Mouse (Mus musculus) CD4-positive naive resting alpha-beta T cell, adult 76 days (primary cell): ENCODE measurements around the gene Vkorc1l1. TPM values are rescaled to one million over a fixed set of nuclear protein-coding genes. Genes with fewer than 3 reads are reported as not detected.

Source experiments
- total RNA-seq: library from RNA; stranded (reverse); gene quantifications from one replicate; pipeline ENCODE4 v1.2.4, GENCODE M21; 2023

The Vkorc1l1 gene
- total RNA-seq: 8.9 TPM

DNA sequence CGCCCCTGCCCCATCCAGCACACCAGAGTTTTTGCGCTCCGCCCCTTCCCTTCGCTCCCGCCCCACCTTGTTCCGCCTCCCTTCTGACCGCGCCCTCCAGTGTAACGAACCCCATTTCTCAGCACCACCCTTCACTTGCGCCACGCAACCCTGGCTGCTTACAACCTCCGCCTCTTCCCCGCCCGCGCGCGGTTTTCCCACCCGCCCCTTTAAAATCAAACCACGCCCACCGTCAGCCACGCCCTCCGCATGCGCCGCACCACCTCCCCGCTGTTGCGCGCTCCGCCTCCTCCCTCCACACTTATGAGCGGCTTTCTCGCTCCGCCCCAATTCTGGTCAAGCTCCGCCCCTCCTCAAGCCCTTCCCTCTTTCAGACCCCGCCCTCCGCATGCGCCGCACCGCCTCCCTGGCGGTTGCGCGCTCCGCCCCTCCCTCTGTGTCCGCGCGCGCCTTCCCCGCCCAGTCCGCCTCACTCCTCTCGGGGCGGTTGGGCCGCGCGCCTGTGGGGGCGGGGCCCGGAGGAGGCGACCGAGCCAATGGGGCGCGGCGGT is at the start of gene Vkorc1l1:
TSS of gene Vkorc1l1 (plus strand) at position 476 of the 551 bp plus-strand sequence.

DNA sequence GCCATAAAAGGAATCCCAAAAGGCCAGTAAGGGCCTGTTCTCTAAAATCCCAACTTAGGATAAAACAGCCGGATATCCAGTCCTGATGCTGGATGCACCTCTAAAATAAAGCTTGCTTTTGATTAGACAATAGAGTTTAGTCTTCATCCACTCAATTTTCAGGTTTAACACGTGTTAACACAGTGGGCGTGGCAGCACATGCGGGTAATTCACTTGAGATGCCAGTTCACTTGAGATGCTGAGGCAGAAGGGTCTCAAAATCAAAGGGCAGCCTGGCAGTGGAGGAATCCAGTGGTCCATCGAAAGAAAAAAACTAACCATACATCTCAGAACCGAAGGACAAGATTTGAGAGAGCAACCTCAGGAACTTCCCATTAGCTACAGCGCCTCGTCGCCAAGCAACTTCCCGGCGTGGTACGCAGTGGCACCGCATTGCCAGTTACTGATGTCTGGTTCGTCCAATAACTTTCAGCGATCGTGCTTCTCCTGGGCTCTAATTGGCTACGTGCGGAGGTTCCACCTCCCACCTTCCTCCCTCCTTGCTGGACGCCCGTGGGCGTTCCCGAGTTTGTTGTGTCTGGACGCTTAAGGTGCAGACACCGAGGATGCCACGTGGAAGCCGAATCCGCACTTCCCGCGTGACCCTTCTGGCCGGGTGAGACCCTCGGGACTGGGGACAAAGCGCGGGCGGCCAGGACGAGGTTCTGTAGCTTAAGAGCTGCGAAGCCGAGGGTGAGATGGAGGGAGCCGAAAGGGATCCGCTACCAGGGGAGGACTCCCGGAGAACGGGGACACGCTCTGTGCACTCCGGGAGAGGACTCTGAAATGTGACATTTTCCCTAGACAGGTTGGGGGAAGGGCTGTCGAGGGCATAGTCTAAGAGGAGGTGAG is 46.3 kb upstream of the Vkorc1l1 start, which contains the start of gene Zbed5:
TSS of gene Zbed5 (plus strand) at position 526 of the 891 bp plus-strand sequence.

DNA sequence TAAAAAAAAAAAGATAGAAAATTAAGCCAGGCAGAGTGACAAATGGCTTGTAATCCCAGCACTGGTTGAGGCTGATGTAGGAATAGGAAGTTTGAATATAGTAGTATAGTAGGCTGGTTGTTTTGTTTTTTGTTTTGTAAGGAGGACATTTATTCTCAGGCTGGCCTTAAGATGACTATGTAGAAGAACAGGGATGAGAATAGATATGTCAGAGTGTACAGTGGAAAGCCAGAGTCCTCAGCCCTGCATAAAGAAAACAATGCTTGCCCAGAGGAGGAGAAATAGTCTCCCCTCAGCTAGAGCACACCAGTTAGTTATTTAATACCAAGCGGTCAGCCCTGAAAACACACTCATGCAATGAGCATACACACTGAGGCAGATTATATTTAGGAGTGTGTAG is 43.3 kb upstream of the Vkorc1l1 start, which contains the start of gene Phkg1:
TSS of gene Phkg1 (minus strand) at position 101 of the 400 bp plus-strand sequence.

DNA sequence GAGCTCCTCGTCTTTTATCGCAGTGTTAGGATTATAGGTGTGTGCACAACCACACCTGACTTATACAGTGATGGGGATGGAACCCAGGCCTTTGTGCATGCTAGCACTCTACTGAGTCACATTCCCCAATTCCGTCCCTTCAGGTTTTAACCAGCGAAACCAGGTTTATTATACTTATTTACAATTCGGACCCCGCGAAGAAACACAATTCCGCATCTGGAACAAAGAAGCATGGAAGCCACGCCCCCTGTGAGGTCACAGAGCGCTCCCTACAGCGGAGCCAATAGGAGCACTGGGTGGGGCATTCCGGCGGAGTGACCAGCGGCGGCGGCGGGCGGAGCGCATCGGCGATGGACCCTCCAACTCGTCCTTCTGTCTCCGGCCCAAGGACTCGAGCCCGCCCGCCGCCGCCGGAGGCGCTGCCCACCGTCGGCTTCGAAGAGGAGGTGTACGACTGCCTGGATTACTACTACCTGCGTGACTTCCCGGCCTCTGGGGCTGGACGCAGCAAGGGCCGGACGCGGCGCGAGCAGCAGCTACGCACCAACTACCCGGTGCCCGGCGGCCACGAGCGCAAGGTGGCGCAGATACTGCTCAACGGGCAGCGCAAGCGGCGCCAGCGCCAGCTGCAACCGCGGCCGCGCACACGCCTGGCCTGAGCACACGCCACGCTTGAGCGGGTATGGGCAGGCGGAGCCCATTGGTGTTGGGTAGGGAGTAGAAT is 33.4 kb upstream of the Vkorc1l1 start, which contains the start of gene Nupr1l:
TSS of gene Nupr1l (plus strand) at position 299 of the 724 bp plus-strand sequence.

DNA sequence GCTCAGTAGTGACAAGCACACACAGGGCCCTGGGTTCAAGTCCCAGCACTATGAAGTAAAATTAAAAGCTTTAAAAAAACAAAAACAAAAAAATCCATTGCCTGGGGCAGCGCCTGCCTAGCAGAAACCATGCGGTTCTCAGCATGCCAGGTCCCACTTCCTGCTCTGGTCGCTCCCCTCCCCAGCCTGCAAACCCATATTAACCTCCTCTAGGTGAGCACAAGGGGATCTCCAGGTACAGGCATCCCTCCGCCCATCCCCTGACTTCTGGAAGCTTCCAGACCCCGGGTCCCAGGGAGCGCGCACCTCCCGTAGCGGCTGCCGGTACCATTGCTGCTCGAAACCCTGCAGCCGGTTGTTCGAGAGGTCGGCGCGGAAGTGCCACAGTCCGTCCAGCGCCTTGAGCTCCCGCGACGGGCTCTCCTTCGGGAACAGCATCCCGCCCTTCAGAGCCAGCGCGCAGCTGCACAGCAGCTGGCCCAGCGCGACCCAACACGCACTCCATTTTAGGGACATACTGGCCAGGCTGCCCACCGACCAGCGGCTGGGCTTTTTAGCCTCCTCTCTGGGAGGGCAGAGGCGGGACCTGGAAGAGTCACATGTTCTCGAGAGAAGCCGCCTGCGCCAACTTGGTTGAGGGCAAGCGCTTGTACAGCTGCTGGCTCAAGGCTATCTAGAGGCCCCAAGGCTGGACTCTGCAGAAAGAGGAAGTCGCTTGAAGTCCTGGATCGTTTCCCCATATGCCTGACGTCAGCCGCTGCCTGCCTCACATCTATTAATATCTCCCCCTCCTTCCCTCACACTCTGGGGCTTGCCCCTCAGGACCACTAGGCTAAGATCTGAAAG is 60.8 kb downstream of the Vkorc1l1 start, which contains the start of gene Gusb:
TSS of gene Gusb (minus strand) at position 749 of the 846 bp plus-strand sequence.

DNA sequence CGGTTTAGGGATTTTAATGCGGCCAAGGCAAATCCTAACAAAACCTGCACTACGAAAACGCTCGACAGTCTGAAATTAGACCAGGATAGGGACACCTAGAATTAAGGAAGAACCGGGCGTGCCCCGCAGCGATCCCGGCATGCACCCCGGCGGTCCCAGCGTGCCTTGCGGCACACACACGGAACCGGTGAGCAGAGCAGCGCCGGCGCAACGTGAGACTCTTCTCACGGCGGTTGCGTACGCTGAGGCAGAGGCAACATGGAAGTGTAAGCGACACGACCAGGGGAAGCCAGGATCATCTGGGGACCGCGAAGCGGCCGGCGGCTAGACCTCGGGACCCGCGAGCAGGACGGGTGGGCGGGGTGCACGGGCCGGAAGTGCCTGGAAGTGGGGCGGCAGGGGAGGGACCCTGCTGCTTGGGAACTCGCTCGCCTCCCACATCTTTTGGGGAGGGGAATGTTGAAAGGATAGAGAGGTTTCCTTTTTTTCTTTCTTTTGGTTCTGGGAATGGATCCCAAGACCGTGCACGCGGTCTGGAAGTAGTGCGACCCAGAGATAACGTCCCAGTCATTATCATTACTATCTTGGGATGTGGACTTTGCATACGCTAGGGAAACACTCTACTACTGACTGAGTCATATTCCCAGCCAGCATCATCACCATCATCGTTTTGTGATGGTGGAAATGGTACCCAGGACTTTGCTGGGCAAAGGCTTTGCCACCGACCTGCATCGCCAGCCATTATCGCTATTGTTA is 87.5 kb downstream of the Vkorc1l1 start, which contains the start of the genes Asl and Crcp:
TSS of gene Asl (minus strand) at position 106 of the 756 bp plus-strand sequence.
TSS of gene Crcp (plus strand) at position 149 of the 756 bp plus-strand sequence.

Other genes with a start within 250 kb of the Vkorc1l1 start
- gene Sept14, start 233.5 kb upstream of the Vkorc1l1 start, total RNA-seq: not detected
- 30.2 TPM for gene Mrps17, start 226.5 kb upstream of the Vkorc1l1 start, total RNA-seq
- gene Nipsnap2, start 216.9 kb upstream of the Vkorc1l1 start, total RNA-seq: 34.9 TPM
- 16.9 TPM for gene Psph, start 154.5 kb upstream of the Vkorc1l1 start, total RNA-seq
- 17.8 TPM for gene Sumf2, start 95.0 kb upstream of the Vkorc1l1 start, total RNA-seq
- 167 TPM for gene Chchd2, start 54.5 kb upstream of the Vkorc1l1 start, total RNA-seq
- 2.6 TPM for gene Zbed5, start 46.2 kb upstream of the Vkorc1l1 start, total RNA-seq
- 0.32 TPM for gene Phkg1, start 43.4 kb upstream of the Vkorc1l1 start, total RNA-seq
- not detected for gene Nupr1l, start 33.4 kb upstream of the Vkorc1l1 start, total RNA-seq
- gene Gusb, start 61.1 kb downstream of the Vkorc1l1 start, total RNA-seq: 14.9 TPM
- gene Asl, start 87.3 kb downstream of the Vkorc1l1 start, total RNA-seq: 35.3 TPM
- 18.8 TPM for gene Crcp, start 87.3 kb downstream of the Vkorc1l1 start, total RNA-seq
- gene Tpst1, start 131.4 kb downstream of the Vkorc1l1 start, total RNA-seq: 7.4 TPM
- gene Kctd7, start 202.9 kb downstream of the Vkorc1l1 start, total RNA-seq: 1.3 TPM
- gene Rabgef1, start 229.8 kb downstream of the Vkorc1l1 start, total RNA-seq: 39.0 TPM